Mouse (Mus musculus): Measurements from ENCODE around the gene Tmcc3. TPM values are rescaled to one million over a fixed set of nuclear protein-coding genes. Genes with fewer than 3 reads are reported as not detected.
A peak's percentile ranks its signal among the peaks of the same experiment; 100 is the strongest.

The Tmcc3 gene
- polyA plus RNA-seq, 1 experiment from 2014 or later: 8.6 TPM

GRCm38 (mm10) chr10:94299301-94299700, 12.4 kb upstream of the Tmcc3 start:
- 87% methylated on average over 2 of the region's 2 CpGs for WGBS
- Histone ChIP-seq H3K9me3 (no peaks in the 10 kb centered on the region), H3K27me3 (replicated peaks) (no peaks in the 10 kb centered on the region), H3K4me1 (replicated peaks) (no peaks in the 10 kb centered on the region), H3K9ac (no peak overlapping the region), H3K36me3 (no peaks in the 10 kb centered on the region), H3K4me3 (replicated peaks) (no peak overlapping the region), H3K4me2 (replicated peaks) (no peak overlapping the region), H3K27ac (no peak overlapping the region)
- ATAC-seq: no peak

- WGBS: 85% methylated on average over 9 of the region's 9 CpGs
- no peaks in the 10 kb centered on the region for H3K9me3 ChIP-seq
- H3K4me3 ChIP-seq (replicated peaks): no peak overlapping the region
- 0 out of 2 replicates have a peak, but pooled peaks cover 3% of the 10 kb centered on the region for H3K27me3 ChIP-seq (replicated peaks)
- no peak overlapping the region for H3K27ac ChIP-seq
- no peaks in the 10 kb centered on the region for H3K4me1 ChIP-seq (replicated peaks)
- no peak overlapping the region for H3K9ac ChIP-seq
- ATAC-seq: no peak
- H3K36me3 ChIP-seq: no peaks in the 10 kb centered on the region
- no peak overlapping the region for H3K4me2 ChIP-seq (replicated peaks)
These were observed 7.6 kb upstream of the Tmcc3 start for GRCm38 (mm10) chr10:94304064-94304657.

GRCm38 (mm10) chr10:94305526-94305925, 6.2 kb upstream of the Tmcc3 start:
- Histone ChIP-seq H3K27ac (no peak overlapping the region), H3K9me3 (no peaks in the 10 kb centered on the region), H3K4me2 (replicated peaks) (no peak overlapping the region), H3K36me3 (no peaks in the 10 kb centered on the region), H3K27me3 (replicated peaks) (0 out of 2 replicates have a peak, but pooled peaks cover 3% of the 10 kb centered on the region), H3K4me1 (replicated peaks) (no peaks in the 10 kb centered on the region), H3K4me3 (replicated peaks) (no peak overlapping the region), H3K9ac (no peak overlapping the region)
- WGBS: 61% methylated on average over 5 of the region's 5 CpGs
- ATAC-seq: no peak

- H3K4me1 ChIP-seq (replicated peaks): peaks cover 14% of the 10 kb centered on the region
- no peak overlapping the region for H3K4me3 ChIP-seq (replicated peaks)
- H3K4me2 ChIP-seq (replicated peaks): no peak overlapping the region
- H3K36me3 ChIP-seq: no peaks in the 10 kb centered on the region
- H3K27ac ChIP-seq: no peak overlapping the region
- no peak overlapping the region for H3K9ac ChIP-seq
- 37% methylated on average over 9 of the region's 9 CpGs for WGBS
- ATAC-seq: peak; percentile 84
- H3K9me3 ChIP-seq: no peaks in the 10 kb centered on the region
- H3K27me3 ChIP-seq (replicated peaks): peaks cover 19% of the 10 kb centered on the region
These were observed 1.1 kb upstream of the Tmcc3 start for GRCm38 (mm10) chr10:94310499-94311267.

GRCm38 (mm10) chr10:94312007-94312715, 412 bp downstream of the Tmcc3 start:
- H3K9ac ChIP-seq: peak overlapping the region; percentile 40
- H3K4me1 ChIP-seq (replicated peaks): peaks cover 14% of the 10 kb centered on the region
- no peak overlapping the region for H3K27ac ChIP-seq
- WGBS: under 1% methylated on average over 45 of the region's 45 CpGs
- no peaks in the 10 kb centered on the region for H3K9me3 ChIP-seq
- peak overlapping the region; percentile 90 for H3K4me2 ChIP-seq (replicated peaks)
- H3K4me3 ChIP-seq (replicated peaks): peak overlapping the region; percentile 40
- peak; percentile 44 for ATAC-seq
- H3K27me3 ChIP-seq (replicated peaks): peaks cover 16% of the 10 kb centered on the region
- no peaks in the 10 kb centered on the region for H3K36me3 ChIP-seq

- no peaks in the 10 kb centered on the region for H3K36me3 ChIP-seq
- H3K9ac ChIP-seq: no peak overlapping the region
- H3K4me1 ChIP-seq (replicated peaks): peaks cover 14% of the 10 kb centered on the region
- H3K4me2 ChIP-seq (replicated peaks): no peak overlapping the region
- no peak for ATAC-seq
- H3K27ac ChIP-seq: no peak overlapping the region
- 80% methylated on average over 4 of the region's 4 CpGs for WGBS
- H3K27me3 ChIP-seq (replicated peaks): peaks cover 16% of the 10 kb centered on the region
- no peaks in the 10 kb centered on the region for H3K9me3 ChIP-seq
- no peak overlapping the region for H3K4me3 ChIP-seq (replicated peaks)
These were observed 1.4 kb downstream of the Tmcc3 start for GRCm38 (mm10) chr10:94313146-94313545.

- H3K27me3 ChIP-seq (replicated peaks): peaks cover 4% of the 10 kb centered on the region
- no peak for ATAC-seq
These were observed 6.8 kb downstream of the Tmcc3 start for GRCm38 (mm10) chr10:94318574-94318973.

GRCm38 (mm10) chr10:94329962-94330361, 18.2 kb downstream of the Tmcc3 start:
- Histone ChIP-seq H3K9ac (no peak overlapping the region), H3K27ac (no peak overlapping the region), H3K4me1 (replicated peaks) (no peaks in the 10 kb centered on the region), H3K27me3 (replicated peaks) (no peaks in the 10 kb centered on the region), H3K9me3 (no peaks in the 10 kb centered on the region), H3K36me3 (no peaks in the 10 kb centered on the region), H3K4me3 (replicated peaks) (no peak overlapping the region), H3K4me2 (replicated peaks) (no peak overlapping the region)
- no peak for ATAC-seq
- 42% methylated on average over 5 of the region's 5 CpGs for WGBS

More at GRCm38 (mm10) chr10:94318574-94318973, 6.8 kb downstream of the Tmcc3 start:
- Histone ChIP-seq H3K9me3 (no peaks in the 10 kb centered on the region), H3K27ac (no peak overlapping the region), H3K9ac (no peak overlapping the region), H3K36me3 (no peaks in the 10 kb centered on the region), H3K4me1 (replicated peaks) (no peaks in the 10 kb centered on the region), H3K4me3 (replicated peaks) (no peak overlapping the region), H3K4me2 (replicated peaks) (no peak overlapping the region)
- WGBS: 57% methylated on average over 4 of the region's 4 CpGs

- H3K36me3 ChIP-seq: no peaks in the 10 kb centered on the region
- H3K4me2 ChIP-seq (replicated peaks): no peak overlapping the region
- no peaks in the 10 kb centered on the region for H3K4me1 ChIP-seq (replicated peaks)
- WGBS: 87% methylated on average over 16 of the region's 16 CpGs
- no peak overlapping the region for H3K9ac ChIP-seq
- H3K27me3 ChIP-seq (replicated peaks): no peaks in the 10 kb centered on the region
- no peak overlapping the region for H3K27ac ChIP-seq
- no peak overlapping the region for H3K4me3 ChIP-seq (replicated peaks)
- H3K9me3 ChIP-seq: no peaks in the 10 kb centered on the region
- no peak for ATAC-seq
These were observed 20.8 kb downstream of the Tmcc3 start for GRCm38 (mm10) chr10:94332358-94333137.

GRCm38 (mm10) chr10:94333328-94333727, 21.6 kb downstream of the Tmcc3 start:
- no peak overlapping the region for H3K27ac ChIP-seq
- no peaks in the 10 kb centered on the region for H3K36me3 ChIP-seq
- H3K4me1 ChIP-seq (replicated peaks): no peaks in the 10 kb centered on the region
- WGBS: 82% methylated on average over 8 of the region's 8 CpGs
- H3K27me3 ChIP-seq (replicated peaks): no peaks in the 10 kb centered on the region
- no peak overlapping the region for H3K4me2 ChIP-seq (replicated peaks)
- H3K9ac ChIP-seq: no peak overlapping the region
- no peaks in the 10 kb centered on the region for H3K9me3 ChIP-seq
- no peak for ATAC-seq
- H3K4me3 ChIP-seq (replicated peaks): no peak overlapping the region

- H3K4me1 ChIP-seq (replicated peaks): no peaks in the 10 kb centered on the region
- WGBS: 78% methylated on average over 10 of the region's 10 CpGs
- H3K9me3 ChIP-seq: no peaks in the 10 kb centered on the region
- no peak overlapping the region for H3K4me3 ChIP-seq (replicated peaks)
- H3K4me2 ChIP-seq (replicated peaks): no peak overlapping the region
- no peaks in the 10 kb centered on the region for H3K27me3 ChIP-seq (replicated peaks)
- H3K36me3 ChIP-seq: no peaks in the 10 kb centered on the region
- no peak overlapping the region for H3K27ac ChIP-seq
- no peak overlapping the region for H3K9ac ChIP-seq
- no peak for ATAC-seq
These were observed 23.3 kb downstream of the Tmcc3 start for GRCm38 (mm10) chr10:94335047-94335446.

- Histone ChIP-seq H3K9ac (no peak overlapping the region), H3K36me3 (no peaks in the 10 kb centered on the region), H3K4me1 (replicated peaks) (no peaks in the 10 kb centered on the region), H3K9me3 (no peaks in the 10 kb centered on the region), H3K4me2 (replicated peaks) (no peak overlapping the region), H3K27ac (no peak overlapping the region), H3K27me3 (replicated peaks) (no peaks in the 10 kb centered on the region), H3K4me3 (replicated peaks) (no peak overlapping the region)
- no peak for ATAC-seq
- WGBS: 91% methylated on average over 6 of the region's 6 CpGs
These were observed 24.3 kb downstream of the Tmcc3 start for GRCm38 (mm10) chr10:94336071-94336470.
